Mouse (Mus musculus): ENCODE results near the gene Slc25a27. TPM values are rescaled to one million over a fixed set of nuclear protein-coding genes. Genes with fewer than 3 reads are reported as not detected.

Slc25a27 gene
- polyA plus RNA-seq, 1 experiment from 2014 or later: 20.2 TPM

DNA sequence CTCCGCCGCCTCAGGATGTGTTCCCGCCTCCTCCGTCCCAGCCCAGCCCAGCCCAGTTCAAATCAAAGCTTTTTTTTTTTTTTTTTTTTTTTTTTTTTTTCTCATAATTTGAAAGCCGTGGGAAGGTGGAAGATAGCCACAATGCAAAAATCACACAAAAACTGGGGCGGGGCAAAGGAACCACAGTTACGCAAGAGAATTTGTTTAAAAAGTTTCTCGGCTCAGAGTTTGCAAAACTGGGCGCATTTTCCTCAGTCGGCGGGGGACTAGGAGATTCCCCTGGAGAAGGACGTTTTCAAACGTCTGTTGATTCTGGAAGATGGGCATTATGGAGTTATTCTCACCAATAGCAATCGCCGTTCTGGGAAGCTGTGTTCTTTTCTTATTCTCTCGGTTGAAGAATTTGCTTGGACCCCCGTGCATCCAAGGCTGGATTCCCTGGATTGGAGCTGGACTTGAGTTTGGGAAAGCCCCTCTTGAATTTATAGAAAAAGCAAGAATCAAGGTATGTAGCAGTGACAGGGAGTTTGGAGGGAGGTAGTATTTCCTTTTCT, 353 bp upstream of the Slc25a27 start, which contains the start of gene Cyp39a1:
TSS of gene Cyp39a1 (plus strand) at position 136 of the 554 bp plus-strand sequence.
- H3K27ac ChIP-seq (ENCODE audit: low read length): peak within 1 kb of the TSS; percentile 46; the same call in 1 of the 2 replicates
- WGBS: 0% methylated on average over 17 of the region's 17 CpGs
- ATAC-seq (ENCODE audit: insufficient read depth, low FRiP score): no peak
- no peaks in the 10 kb centered on the region for H3K27me3 ChIP-seq (ENCODE audit: control insufficient read depth, insufficient read depth, low read length)
- H3K4me1 ChIP-seq (ENCODE audit: control insufficient read depth, insufficient read depth, low read length): peaks cover 12% of the 10 kb centered on the region
- no peaks in the 10 kb centered on the region for H3K9me3 ChIP-seq (replicated peaks; ENCODE audit: control insufficient read depth, low read length)
- H3K9ac ChIP-seq (ENCODE audit: low read length): peak within 1 kb of the TSS; percentile 83
- H3K4me3 ChIP-seq (replicated peaks; ENCODE audit: low read length): peak within 1 kb of the TSS; percentile 92
- peak within 1 kb of the TSS; percentile 93 for H3K4me2 ChIP-seq (ENCODE audit: low read depth, low read length)
- no peaks in the 10 kb centered on the region for H3K36me3 ChIP-seq (ENCODE audit: control insufficient read depth, insufficient read depth, low read length)

DNA sequence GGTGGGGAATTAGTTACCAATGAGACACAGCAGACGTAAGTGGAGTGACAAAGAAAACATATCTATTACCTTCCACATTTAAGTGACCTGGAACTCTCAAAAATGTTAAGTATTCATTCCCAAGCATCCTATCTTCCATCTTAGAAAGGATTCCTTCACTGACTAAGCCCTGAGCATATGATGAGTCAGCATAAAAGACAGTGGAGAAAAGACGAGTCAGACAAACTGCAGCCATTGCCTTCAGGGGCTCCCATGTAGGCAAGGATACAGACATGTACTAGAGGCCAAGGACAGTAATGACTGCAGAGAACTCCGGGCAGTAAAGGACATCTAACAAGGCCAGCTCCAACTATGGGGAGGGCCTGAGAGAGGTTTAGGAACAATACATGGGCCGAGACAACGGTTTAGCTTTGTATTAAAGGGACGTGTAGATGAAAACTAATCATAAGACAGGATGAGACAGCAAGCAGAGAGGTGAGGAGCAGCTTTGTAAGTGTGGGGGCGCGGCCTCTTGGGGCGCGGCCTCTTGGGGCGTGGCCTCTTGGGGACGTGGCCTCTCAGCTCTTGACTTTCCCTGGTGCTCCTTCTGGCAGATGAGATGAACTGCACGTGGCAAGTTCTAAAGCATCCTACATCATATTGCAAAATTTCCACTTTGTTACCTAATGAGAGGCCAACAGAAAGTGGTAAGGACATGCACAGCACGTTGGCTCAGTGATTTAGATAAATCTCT, 15.5 kb downstream of the Slc25a27 start:
- no peaks in the 10 kb centered on the region for H3K4me1 ChIP-seq (ENCODE audit: control insufficient read depth, insufficient read depth, low read length)
- no peaks in the 10 kb centered on the region for H3K9me3 ChIP-seq (replicated peaks; ENCODE audit: control insufficient read depth, low read length)
- ATAC-seq (ENCODE audit: insufficient read depth, low FRiP score): no peak
- no peaks in the 10 kb centered on the region for H3K36me3 ChIP-seq (ENCODE audit: control insufficient read depth, insufficient read depth, low read length)
- H3K4me2 ChIP-seq (ENCODE audit: low read depth, low read length): no peak overlapping the region
- H3K4me3 ChIP-seq (replicated peaks; ENCODE audit: low read length): no peak overlapping the region
- WGBS: 63% methylated on average over 14 of the region's 14 CpGs
- H3K27me3 ChIP-seq (ENCODE audit: control insufficient read depth, insufficient read depth, low read length): no peaks in the 10 kb centered on the region
- H3K27ac ChIP-seq (ENCODE audit: low read length): no peak overlapping the region
- H3K9ac ChIP-seq (ENCODE audit: low read length): no peak overlapping the region

DNA sequence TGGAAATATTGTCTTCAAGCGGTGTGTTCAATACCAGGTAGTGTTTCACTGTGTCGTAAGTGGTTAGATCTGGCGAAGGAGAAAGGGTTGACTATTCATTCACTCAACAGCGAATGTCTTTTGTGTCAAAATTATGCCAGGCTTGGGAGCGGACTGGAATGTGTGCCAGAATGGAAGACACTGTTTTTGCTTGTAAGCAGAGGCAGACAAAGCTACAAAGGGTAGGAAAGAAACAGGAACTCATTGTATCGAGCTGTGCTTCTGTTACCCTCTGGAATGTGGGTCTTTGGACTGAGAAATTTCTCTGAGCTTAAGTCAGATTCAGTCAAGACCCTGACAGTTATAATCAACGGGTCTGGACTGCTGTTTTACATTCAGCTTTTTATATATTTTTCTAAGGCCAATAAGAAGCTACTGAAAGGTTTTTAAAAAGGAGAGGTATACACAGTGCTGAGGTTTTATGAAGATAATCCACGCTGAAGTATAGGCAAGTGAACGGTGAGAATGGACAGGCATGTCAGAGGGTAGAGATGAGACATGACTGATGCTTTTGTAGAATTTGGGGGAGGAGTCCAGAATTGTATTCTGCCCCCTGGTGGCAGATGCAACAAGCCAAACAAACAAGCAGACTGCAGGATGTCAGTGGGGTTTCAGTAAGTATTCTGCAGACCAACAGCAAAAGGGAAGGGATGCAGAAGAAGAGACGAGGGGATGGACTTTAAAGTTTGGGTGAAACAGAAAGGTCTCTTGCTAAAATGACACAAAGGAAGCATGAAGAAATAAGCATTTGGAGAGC, 17.2 kb downstream of the Slc25a27 start:
- Histone ChIP-seq H3K4me2 (ENCODE audit: low read depth, low read length) (no peak overlapping the region), H3K9me3 (replicated peaks; ENCODE audit: control insufficient read depth, low read length) (no peaks in the 10 kb centered on the region), H3K27ac (ENCODE audit: low read length) (no peak overlapping the region), H3K27me3 (ENCODE audit: control insufficient read depth, insufficient read depth, low read length) (no peaks in the 10 kb centered on the region), H3K4me1 (ENCODE audit: control insufficient read depth, insufficient read depth, low read length) (no peaks in the 10 kb centered on the region), H3K4me3 (replicated peaks; ENCODE audit: low read length) (no peak overlapping the region), H3K9ac (ENCODE audit: low read length) (no peak overlapping the region), H3K36me3 (ENCODE audit: control insufficient read depth, insufficient read depth, low read length) (no peaks in the 10 kb centered on the region)
- WGBS: 82% methylated on average over 10 of the region's 10 CpGs
- ATAC-seq (ENCODE audit: insufficient read depth, low FRiP score): no peak

DNA sequence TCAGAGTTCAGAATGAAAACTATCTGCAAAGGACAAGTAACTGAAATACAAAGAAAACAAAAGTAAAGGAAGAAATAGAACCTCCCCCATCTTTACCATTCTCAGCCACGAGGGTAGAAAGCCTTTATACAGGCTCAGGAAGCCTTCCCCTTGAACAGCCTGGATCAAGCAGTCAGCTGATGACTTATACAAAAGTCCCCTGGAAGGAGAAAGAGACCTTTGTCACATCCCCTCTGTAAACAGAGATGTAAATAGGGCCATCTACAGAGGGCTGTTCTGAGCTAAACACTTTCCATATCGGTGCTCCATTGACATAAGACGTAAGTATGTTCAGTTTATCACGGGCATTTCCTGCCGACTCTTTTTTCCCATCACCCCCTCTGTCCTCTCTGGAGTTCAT, 20.1 kb downstream of the Slc25a27 start:
- Histone ChIP-seq H3K9me3 (replicated peaks; ENCODE audit: control insufficient read depth, low read length) (no peaks in the 10 kb centered on the region), H3K27me3 (ENCODE audit: control insufficient read depth, insufficient read depth, low read length) (no peaks in the 10 kb centered on the region), H3K4me3 (replicated peaks; ENCODE audit: low read length) (no peak overlapping the region), H3K36me3 (ENCODE audit: control insufficient read depth, insufficient read depth, low read length) (no peaks in the 10 kb centered on the region), H3K9ac (ENCODE audit: low read length) (no peak overlapping the region), H3K4me1 (ENCODE audit: control insufficient read depth, insufficient read depth, low read length) (no peaks in the 10 kb centered on the region), H3K27ac (ENCODE audit: low read length) (no peak overlapping the region), H3K4me2 (ENCODE audit: low read depth, low read length) (no peak overlapping the region)
- 57% methylated on average over 5 of the region's 5 CpGs for WGBS
- ATAC-seq (ENCODE audit: insufficient read depth, low FRiP score): no peak

DNA sequence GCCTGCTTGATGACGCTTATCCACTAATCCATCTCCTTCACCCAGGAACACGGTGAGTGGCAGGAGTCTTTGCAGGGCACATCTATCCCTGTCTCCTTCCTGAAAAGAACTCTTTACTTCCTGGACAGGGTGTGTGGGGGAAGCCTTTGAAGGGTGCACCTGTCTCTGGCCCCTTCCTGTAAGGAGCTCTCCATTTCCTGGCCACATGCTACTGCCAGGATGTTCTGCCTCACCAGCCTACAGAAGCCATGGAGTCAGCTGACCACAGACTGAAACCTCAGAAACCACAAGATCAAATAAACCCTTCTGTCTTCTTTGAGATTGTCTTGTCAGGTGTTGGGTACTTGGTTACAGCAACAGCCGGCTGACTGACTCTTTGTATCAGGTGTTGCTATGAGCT, 21.9 kb downstream of the Slc25a27 start:
- Histone ChIP-seq H3K27me3 (ENCODE audit: control insufficient read depth, insufficient read depth, low read length) (no peaks in the 10 kb centered on the region), H3K4me1 (ENCODE audit: control insufficient read depth, insufficient read depth, low read length) (no peaks in the 10 kb centered on the region), H3K36me3 (ENCODE audit: control insufficient read depth, insufficient read depth, low read length) (no peaks in the 10 kb centered on the region), H3K27ac (ENCODE audit: low read length) (no peak overlapping the region), H3K9ac (ENCODE audit: low read length) (no peak overlapping the region), H3K4me2 (ENCODE audit: low read depth, low read length) (no peak overlapping the region), H3K4me3 (replicated peaks; ENCODE audit: low read length) (no peak overlapping the region), H3K9me3 (replicated peaks; ENCODE audit: control insufficient read depth, low read length) (no peaks in the 10 kb centered on the region)
- 83% methylated on average over 3 of the region's 3 CpGs for WGBS
- no peak for ATAC-seq (ENCODE audit: insufficient read depth, low FRiP score)

DNA sequence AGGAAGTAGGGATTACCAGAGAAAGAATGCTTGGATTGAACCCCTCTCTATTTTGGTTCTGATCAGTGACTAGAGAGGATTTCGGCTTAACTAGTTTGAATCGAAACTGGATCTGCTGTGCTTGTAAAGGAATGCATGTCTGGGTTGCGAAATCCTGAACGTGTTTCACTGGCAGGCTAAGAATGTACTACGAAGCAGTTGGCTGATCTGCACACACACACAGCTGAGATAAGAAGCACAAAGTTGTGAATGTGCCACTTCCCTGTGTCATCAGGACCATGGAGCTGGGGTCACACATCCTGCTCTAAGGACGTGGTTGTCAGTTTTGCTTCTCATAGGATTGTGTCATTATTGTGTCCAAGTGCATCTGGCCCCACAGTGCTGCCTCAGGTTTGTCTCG, 22.6 kb downstream of the Slc25a27 start:
- 67% methylated on average over 7 of the region's 7 CpGs for whole genome bisulfite sequencing
- Histone ChIP-seq H3K27me3 (ENCODE audit: control insufficient read depth, insufficient read depth, low read length) (no peaks in the 10 kb centered on the region), H3K4me2 (ENCODE audit: low read depth, low read length) (no peak overlapping the region), H3K27ac (ENCODE audit: low read length) (no peak overlapping the region), H3K9ac (ENCODE audit: low read length) (no peak overlapping the region), H3K9me3 (replicated peaks; ENCODE audit: control insufficient read depth, low read length) (no peaks in the 10 kb centered on the region), H3K4me1 (ENCODE audit: control insufficient read depth, insufficient read depth, low read length) (no peaks in the 10 kb centered on the region), H3K36me3 (ENCODE audit: control insufficient read depth, insufficient read depth, low read length) (no peaks in the 10 kb centered on the region), H3K4me3 (replicated peaks; ENCODE audit: low read length) (no peak overlapping the region)
- no peak for ATAC-seq (ENCODE audit: insufficient read depth, low FRiP score)

DNA sequence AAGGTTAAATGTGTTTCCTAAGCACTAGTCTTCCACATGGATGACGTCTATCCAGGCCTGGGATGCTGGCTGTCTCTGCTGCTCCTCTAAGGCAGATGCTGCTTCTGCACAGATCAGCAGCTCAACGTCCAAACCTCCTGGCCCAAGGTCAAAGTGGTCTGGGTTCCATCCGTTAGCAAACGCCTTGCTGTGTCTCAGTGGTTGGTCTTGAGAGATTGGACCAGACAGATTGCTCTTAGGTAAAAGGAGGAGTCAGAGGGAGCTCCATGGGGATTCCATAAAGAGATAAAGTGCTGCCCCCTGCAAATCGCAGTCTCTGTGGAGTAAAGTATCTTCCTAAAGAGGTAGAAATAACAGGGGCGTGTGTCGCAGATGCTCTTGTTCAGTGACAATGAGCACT, 23.8 kb downstream of the Slc25a27 start:
- H3K4me2 ChIP-seq (ENCODE audit: low read depth, low read length): no peak overlapping the region
- no peak for ATAC-seq (ENCODE audit: insufficient read depth, low FRiP score)
- H3K9me3 ChIP-seq (replicated peaks; ENCODE audit: control insufficient read depth, low read length): no peaks in the 10 kb centered on the region
- H3K27me3 ChIP-seq (ENCODE audit: control insufficient read depth, insufficient read depth, low read length): no peaks in the 10 kb centered on the region
- no peak overlapping the region for H3K9ac ChIP-seq (ENCODE audit: low read length)
- no peak overlapping the region for H3K4me3 ChIP-seq (replicated peaks; ENCODE audit: low read length)
- H3K4me1 ChIP-seq (ENCODE audit: control insufficient read depth, insufficient read depth, low read length): no peaks in the 10 kb centered on the region
- H3K36me3 ChIP-seq (ENCODE audit: control insufficient read depth, insufficient read depth, low read length): no peaks in the 10 kb centered on the region
- 75% methylated on average over 7 of the region's 7 CpGs for WGBS
- no peak overlapping the region for H3K27ac ChIP-seq (ENCODE audit: low read length)

DNA sequence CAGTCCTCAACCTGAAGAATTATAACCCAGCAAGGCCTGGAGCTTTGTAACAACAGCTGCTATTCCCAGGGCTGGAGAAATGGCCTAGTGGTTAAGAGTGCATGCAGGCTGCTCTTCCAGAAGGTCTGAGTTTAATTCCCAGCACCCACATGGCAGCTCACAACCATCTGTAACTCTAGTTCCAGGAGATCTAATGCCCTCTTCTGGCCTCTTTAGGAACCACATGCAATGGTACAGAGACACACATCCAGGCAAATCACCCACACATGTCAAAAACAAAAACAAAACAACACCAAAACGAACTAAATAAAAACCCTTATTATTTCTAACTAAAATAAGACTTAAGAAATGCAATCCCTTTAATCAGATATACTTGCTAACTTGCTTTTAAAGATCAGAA, 26.2 kb downstream of the Slc25a27 start:
- Histone ChIP-seq H3K4me3 (replicated peaks; ENCODE audit: low read length) (no peak overlapping the region), H3K9ac (ENCODE audit: low read length) (no peak overlapping the region), H3K27ac (ENCODE audit: low read length) (no peak overlapping the region), H3K4me1 (ENCODE audit: control insufficient read depth, insufficient read depth, low read length) (no peaks in the 10 kb centered on the region), H3K27me3 (ENCODE audit: control insufficient read depth, insufficient read depth, low read length) (no peaks in the 10 kb centered on the region), H3K36me3 (ENCODE audit: control insufficient read depth, insufficient read depth, low read length) (no peaks in the 10 kb centered on the region), H3K9me3 (replicated peaks; ENCODE audit: control insufficient read depth, low read length) (no peaks in the 10 kb centered on the region), H3K4me2 (ENCODE audit: low read depth, low read length) (no peak overlapping the region)
- WGBS: 83% methylated on average over 1 of the region's 1 CpGs
- no peak for ATAC-seq (ENCODE audit: insufficient read depth, low FRiP score)

DNA sequence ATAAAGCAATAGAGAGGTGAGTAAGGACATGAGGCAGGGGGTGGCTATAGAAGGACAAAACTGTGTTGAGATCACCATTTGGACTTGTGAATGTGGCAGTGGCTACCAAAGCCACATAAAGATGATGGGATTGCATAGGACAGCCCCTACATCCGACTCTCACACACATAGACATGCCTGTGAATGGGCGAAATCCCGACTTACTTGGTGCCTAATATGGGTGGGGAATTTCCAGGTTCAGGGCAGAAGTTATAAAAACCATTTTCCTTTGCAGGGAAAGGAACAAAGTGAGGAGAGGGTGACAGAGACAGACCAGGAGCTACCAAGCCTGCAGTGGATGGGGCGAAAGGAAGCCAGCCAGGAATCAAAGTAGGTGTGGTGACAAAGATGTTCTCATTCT, 29.9 kb downstream of the Slc25a27 start:
- H3K9me3 ChIP-seq (replicated peaks; ENCODE audit: control insufficient read depth, low read length): no peaks in the 10 kb centered on the region
- no peak overlapping the region for H3K9ac ChIP-seq (ENCODE audit: low read length)
- H3K4me1 ChIP-seq (ENCODE audit: control insufficient read depth, insufficient read depth, low read length): no peaks in the 10 kb centered on the region
- no peaks in the 10 kb centered on the region for H3K27me3 ChIP-seq (ENCODE audit: control insufficient read depth, insufficient read depth, low read length)
- no peak for ATAC-seq (ENCODE audit: insufficient read depth, low FRiP score)
- no peak overlapping the region for H3K27ac ChIP-seq (ENCODE audit: low read length)
- no peak overlapping the region for H3K4me2 ChIP-seq (ENCODE audit: low read depth, low read length)
- no peaks in the 10 kb centered on the region for H3K36me3 ChIP-seq (ENCODE audit: control insufficient read depth, insufficient read depth, low read length)
- WGBS: 95% methylated on average over 4 of the region's 4 CpGs
- H3K4me3 ChIP-seq (replicated peaks; ENCODE audit: low read length): no peak overlapping the region
